8 mouse cellular contexts compared by ENCODE assay signal in genomic region chr7:144471103-144471502, GRCm38 (mm10). TPM values are rescaled to one million over a fixed set of nuclear protein-coding genes. Genes with fewer than 3 reads are reported as not detected.
DNase-seq lines count a peak whose midpoint lies in the region; ATAC-seq and TF ChIP-seq lines count a peak whose summit lies in the region.

No protein-coding gene starts in this region.

- peak overlapping the region; percentile 82 for H3K4me2 ChIP-seq in kidney, embryonic 15.5 days
- H3K4me2 ChIP-seq in embryonic facial prominence, embryonic 15.5 days (replicated peaks), result peak overlapping the region; percentile 72
- H3K4me2 ChIP-seq in intestine, postnatal 0 days (replicated peaks; ENCODE audit: low read depth), result peak overlapping the region; percentile 68
- peak overlapping the region; percentile 63 for H3K4me2 ChIP-seq in myocyte (ENCODE audit: low read depth)

- peaks cover 18% of the 10 kb centered on the region for H3K36me3 ChIP-seq in kidney, embryonic 15.5 days
- H3K36me3 ChIP-seq in embryonic facial prominence, embryonic 15.5 days, result peaks cover 12% of the 10 kb centered on the region
- no peaks in the 10 kb centered on the region; the same call in 1 of the 2 replicates for H3K36me3 ChIP-seq in intestine, postnatal 0 days (ENCODE audit: control insufficient read depth, insufficient read depth)
- no peaks in the 10 kb centered on the region for H3K36me3 ChIP-seq in myocyte (ENCODE audit: control insufficient read depth, insufficient read depth)

- ATAC-seq in kidney, embryonic 15.5 days (replicated peaks; ENCODE audit: low FRiP score), result no peak
- no peak for ATAC-seq in embryonic facial prominence, embryonic 15.5 days (ENCODE audit: insufficient number of reproducible peaks, low FRiP score, low TSS enrichment, low read depth)
- no peak for ATAC-seq in intestine, postnatal 0 days
- ATAC-seq in frontal cortex, adult (ENCODE audit: low TSS enrichment), result no peak

- peaks cover 41% of the 10 kb centered on the region for H3K79me2 ChIP-seq in myocyte (ENCODE audit: control insufficient read depth, insufficient read depth)

- DNase-seq in kidney, postnatal 4 days, result no peak
- DNase-seq in cerebellum, adult 9-10 months, result no peak
- no peak for DNase-seq in adrenal gland, adult 2 months

- H3K4me1 ChIP-seq in kidney, embryonic 15.5 days, result peaks cover 28% of the 10 kb centered on the region
- H3K4me1 ChIP-seq in embryonic facial prominence, embryonic 15.5 days, result peaks cover 20% of the 10 kb centered on the region
- 0 out of 2 replicates have a peak, but pooled peaks cover 5% of the 10 kb centered on the region for H3K4me1 ChIP-seq in intestine, postnatal 0 days (replicated peaks; ENCODE audit: control insufficient read depth, insufficient read depth, low read length)

- peak overlapping the region; percentile 98 for H3K9ac ChIP-seq in kidney, embryonic 15.5 days
- peak overlapping the region; percentile 80; the same call in 1 of the 2 replicates for H3K9ac ChIP-seq in embryonic facial prominence, embryonic 15.5 days
- peak overlapping the region; percentile 97 for H3K9ac ChIP-seq in intestine, postnatal 0 days (ENCODE audit: low read depth, low read length)

- H3K27me3 ChIP-seq in kidney, embryonic 15.5 days, result no peaks in the 10 kb centered on the region
- H3K27me3 ChIP-seq in embryonic facial prominence, embryonic 15.5 days, result no peaks in the 10 kb centered on the region
- H3K27me3 ChIP-seq in intestine, postnatal 0 days (replicated peaks; ENCODE audit: control insufficient read depth, insufficient read depth, low read length), result no peaks in the 10 kb centered on the region
- no peaks in the 10 kb centered on the region for H3K27me3 ChIP-seq in myocyte (ENCODE audit: control insufficient read depth, insufficient read depth, insufficient read length)

- no peak for TF ChIP-seq CTCF in intestine, postnatal 0 days (IDR thresholded peaks at IDR 0.05; ENCODE audit: low read depth)

- peak overlapping the region; percentile 91 for H3K27ac ChIP-seq in kidney, embryonic 15.5 days
- H3K27ac ChIP-seq in embryonic facial prominence, embryonic 15.5 days (replicated peaks), result peak overlapping the region; percentile 86
- H3K27ac ChIP-seq in intestine, postnatal 0 days (ENCODE audit: low read depth, low read length), result 0 out of 2 replicates have a peak overlapping the region, but pooled peaks have one; percentile 94

- 80% methylated on average over 2 of the region's 2 CpGs for WGBS in kidney, embryonic 15.5 days
- 76% methylated on average over 2 of the region's 2 CpGs for WGBS in embryonic facial prominence, embryonic 15.5 days
- WGBS in intestine, postnatal 0 days, result 65% methylated on average over 2 of the region's 2 CpGs

- H3ac ChIP-seq in myocyte (ENCODE audit: control insufficient read depth, insufficient read length), result peak overlapping the region; percentile 95

- TF ChIP-seq POLR2A in myocyte (IDR thresholded peaks at IDR 0.05; ENCODE audit: insufficient read length, low read depth), result no peak

- no peaks in the 10 kb centered on the region for H3K9me3 ChIP-seq in kidney, embryonic 15.5 days (replicated peaks)
- H3K9me3 ChIP-seq in embryonic facial prominence, embryonic 15.5 days (replicated peaks), result no peaks in the 10 kb centered on the region
- H3K9me3 ChIP-seq in intestine, postnatal 0 days (ENCODE audit: control insufficient read depth), result no peaks in the 10 kb centered on the region

- H3K4me3 ChIP-seq in kidney, embryonic 15.5 days (replicated peaks), result peak overlapping the region; percentile 97
- peak overlapping the region; percentile 95 for H3K4me3 ChIP-seq in embryonic facial prominence, embryonic 15.5 days (replicated peaks)
- H3K4me3 ChIP-seq in intestine, postnatal 0 days (ENCODE audit: low read depth, low read length), result peak overlapping the region; percentile 93
- peak overlapping the region; percentile 88 for H3K4me3 ChIP-seq in myocyte

TF ChIP-seq in myocyte, 11 proteins besides CTCF, POLR2A, EP300 and RAD21:
- TF ChIP-seq CEBPB (IDR thresholded peaks at IDR 0.05; ENCODE audit: insufficient read depth, poor library complexity, severe bottlenecking) (no peak), TCF12 (IDR thresholded peaks at IDR 0.05; ENCODE audit: insufficient read depth, poor library complexity, severe bottlenecking) (no peak), TCF3 (IDR thresholded peaks at IDR 0.05; ENCODE audit: insufficient read length, low read depth) (no peak), E2F4 (IDR thresholded peaks at IDR 0.05; ENCODE audit: insufficient read depth) (no peak), POLR2AphosphoS2 (IDR thresholded peaks at IDR 0.05; ENCODE audit: insufficient read length, low read depth) (no peak), MAX (IDR thresholded peaks at IDR 0.05; ENCODE audit: low read depth) (no peak), REST (IDR thresholded peaks at IDR 0.05; ENCODE audit: insufficient read depth, insufficient read length) (no peak), MYOG (IDR thresholded peaks at IDR 0.05; ENCODE audit: control insufficient read depth in 1 of 3, insufficient read depth in 1 of 3, insufficient read length in 2 of 3, low read depth in 2 of 3) (no peak), MYOD1 (IDR thresholded peaks at IDR 0.05; ENCODE audit: control insufficient read depth in 1 of 3, insufficient read length in 2 of 3, low read depth in 2 of 3) (no peak), USF1 (IDR thresholded peaks at IDR 0.05; ENCODE audit: low read depth) (no peak), SRF (IDR thresholded peaks at IDR 0.05; ENCODE audit: control insufficient read depth, insufficient read length, low read depth) (no peak)

RNA-seq across cellular contexts. Expression of gene Cttn, which starts 0.3 kb away (rescaled TPM):
- polyA plus RNA-seq in kidney, embryonic 15.5 days (2015; fragmentation: Nextera tagmentation; extraction: Ambion mirVana), result 167 and 180 TPM in 2 replicates
- 171 and 172 TPM in 2 replicates for polyA plus RNA-seq in embryonic facial prominence, embryonic 15.5 days (2015; fragmentation: Nextera tagmentation; extraction: Ambion mirVana)
- 123 and 146 TPM in 2 replicates for polyA plus RNA-seq in intestine, postnatal 0 days (2015; fragmentation: Nextera tagmentation; extraction: Ambion mirVana)
- polyA plus RNA-seq in myocyte (2012; fragmentation: generic; extraction: Trizol), result 120 TPM
- total RNA-seq in adrenal gland, adult 2 months (2021), result 100 to 1,000 TPM; 240 to 283 TPM
- 102 and 130 TPM in 2 replicates for polyA plus RNA-seq in adrenal gland, adult 2 months (2012; rRNA removed)
